Mouse (Mus musculus): ENCODE results near the gene Map7d1. TPM values are rescaled to one million over a fixed set of nuclear protein-coding genes. Genes with fewer than 3 reads are reported as not detected.
A peak's percentile ranks its signal among the peaks of the same experiment; 100 is the strongest.

Gene Map7d1
- polyA plus RNA-seq, 1 experiment from 2014 or later, result 7.2 TPM

GRCm38 (mm10) chr4:126204016-126204415, 52.1 kb downstream of the Map7d1 start:
- Histone ChIP-seq H3K4me3 (ENCODE audit: low read depth, low read length) (no peak overlapping the region), H3K4me1 (ENCODE audit: insufficient read depth) (peaks cover 40% of the 10 kb centered on the region), H3K36me3 (replicated peaks; ENCODE audit: insufficient read depth, low read length) (no peaks in the 10 kb centered on the region), H3K9me3 (ENCODE audit: low read length) (no peaks in the 10 kb centered on the region), H3K9ac (replicated peaks) (no peak overlapping the region), H3K27me3 (ENCODE audit: insufficient read depth, low read length) (no peaks in the 10 kb centered on the region), H3K4me2 (ENCODE audit: low read depth, low read length) (peak overlapping the region; percentile 42; the same call in 1 of the 2 replicates), H3K27ac (ENCODE audit: low read depth) (peak overlapping the region; percentile 97)
- ATAC-seq, result no peak
- TF ChIP-seq CTCF (IDR thresholded peaks at IDR 0.05; ENCODE audit: low read depth) (no peak), EP300 (IDR thresholded peaks at IDR 0.05; ENCODE audit: low read depth) (no peak)
- DNase-seq, result no peak
- WGBS (ENCODE audit: insufficient replicate concordance), result 87% methylated on average over 8 of the region's 8 CpGs

- Histone ChIP-seq H3K9me3 (ENCODE audit: low read length) (no peaks in the 10 kb centered on the region), H3K9ac (replicated peaks) (peak overlapping the region; percentile 61), H3K4me3 (ENCODE audit: low read depth, low read length) (peak overlapping the region; percentile 76), H3K27me3 (ENCODE audit: insufficient read depth, low read length) (no peaks in the 10 kb centered on the region), H3K4me2 (ENCODE audit: low read depth, low read length) (peak overlapping the region; percentile 70), H3K4me1 (ENCODE audit: insufficient read depth) (peaks cover 46% of the 10 kb centered on the region), H3K36me3 (replicated peaks; ENCODE audit: insufficient read depth, low read length) (0 out of 2 replicates have a peak, but pooled peaks cover 3% of the 10 kb centered on the region), H3K27ac (ENCODE audit: low read depth) (peak overlapping the region; percentile 97)
- WGBS (ENCODE audit: insufficient replicate concordance), result 76% methylated on average over 10 of the region's 10 CpGs
- DNase-seq, result no peak
- no peak for ATAC-seq
- no peak for TF ChIP-seq CTCF (IDR thresholded peaks at IDR 0.05; ENCODE audit: low read depth)
- TF ChIP-seq EP300 (IDR thresholded peaks at IDR 0.05; ENCODE audit: low read depth), result no peak
Observed at GRCm38 (mm10) chr4:126203336-126203895, 52.7 kb downstream of the Map7d1 start.

DNA sequence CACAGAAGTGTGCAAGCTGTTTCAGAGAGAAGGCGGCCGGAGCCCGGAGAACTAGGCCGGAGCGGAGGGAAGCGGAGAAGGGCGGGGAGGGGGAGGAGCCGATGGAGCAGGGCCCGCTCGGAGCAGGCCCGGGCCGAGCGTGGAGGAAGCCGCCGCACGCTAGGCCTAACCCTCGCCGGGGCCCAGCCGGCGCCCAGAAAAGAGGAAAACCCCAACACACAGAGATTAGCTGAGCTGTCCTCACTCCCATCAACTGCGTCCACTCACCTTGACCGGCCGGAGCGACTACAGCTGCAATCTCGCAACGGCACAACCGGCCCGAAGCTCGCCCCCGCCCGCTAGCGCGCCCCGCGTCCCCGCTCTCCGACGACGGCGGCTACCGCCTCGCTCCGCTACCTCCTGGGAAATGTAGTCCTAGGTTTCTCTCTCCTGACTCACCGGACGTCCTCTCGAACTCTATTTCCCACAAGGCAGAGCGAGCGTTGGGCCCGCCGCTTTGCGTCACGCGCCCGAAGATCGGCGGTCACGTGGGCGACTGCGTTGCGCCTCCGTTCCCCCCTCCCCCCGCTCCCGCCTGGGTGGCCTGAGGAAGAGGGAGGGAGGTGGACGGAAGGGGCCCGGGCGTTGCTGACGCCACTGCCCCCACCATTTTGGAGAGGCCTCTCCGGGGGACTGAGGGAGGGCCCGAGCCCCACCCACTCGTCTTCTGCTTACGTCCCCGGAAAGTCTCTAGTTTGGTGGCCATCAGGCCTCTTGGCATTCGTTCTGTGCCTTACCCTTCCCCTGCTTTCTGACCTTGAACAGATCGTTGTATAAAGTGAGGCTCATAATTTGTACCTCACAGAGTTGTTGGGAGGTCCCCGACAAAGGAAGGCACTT, 53.6 kb downstream of the Map7d1 start, which contains the start of gene Thrap3:
Gene Thrap3, minus strand, starts transcription at position 458 of the 879 bp plus-strand sequence.
- H3K4me1 ChIP-seq (ENCODE audit: insufficient read depth), result peaks cover 53% of the 10 kb centered on the region
- under 1% methylated on average over 72 of the region's 75 CpGs for WGBS (ENCODE audit: insufficient replicate concordance)
- H3K36me3 ChIP-seq (replicated peaks; ENCODE audit: insufficient read depth, low read length), result 0 out of 2 replicates have a peak, but pooled peaks cover 4% of the 10 kb centered on the region

DNA sequence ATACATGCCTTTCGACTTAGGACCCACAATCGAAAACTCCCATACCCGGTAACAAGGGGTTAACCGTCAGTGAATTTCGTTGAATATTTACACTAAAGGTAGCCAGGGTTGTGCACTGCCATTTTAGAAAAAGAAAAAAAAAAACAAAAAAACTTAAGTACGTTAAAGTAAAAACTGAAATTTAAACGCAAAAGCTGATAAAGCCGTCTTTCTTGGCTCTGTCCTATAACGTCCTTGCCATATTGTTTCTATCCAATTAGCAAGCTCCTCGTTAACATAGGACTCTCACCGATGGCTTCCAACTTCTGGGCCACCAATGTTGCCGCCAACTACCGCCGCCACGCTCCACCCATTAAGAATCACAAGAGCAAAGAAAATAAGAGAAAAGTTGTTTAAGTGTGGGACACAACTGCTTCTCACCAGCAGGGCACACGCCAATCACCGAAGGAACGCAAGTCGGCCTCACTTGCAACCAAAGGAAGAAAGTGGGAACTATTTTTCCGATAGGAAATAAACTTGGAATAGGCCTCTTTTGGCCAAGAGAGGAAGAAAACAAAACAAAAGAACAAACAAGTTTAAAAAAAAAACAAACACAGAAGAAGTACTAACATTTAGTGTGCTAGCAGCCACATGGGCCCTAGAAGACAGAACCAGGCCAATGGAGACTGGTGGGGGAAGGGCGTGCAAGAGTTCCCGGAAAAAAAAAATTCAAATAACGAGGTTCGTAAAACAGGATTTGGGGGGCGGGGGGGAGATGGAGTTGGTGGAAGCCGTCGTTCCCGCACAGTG, 54.4 kb downstream of the Map7d1 start:
- Histone ChIP-seq H3K4me3 (ENCODE audit: low read depth, low read length) (peak overlapping the region; percentile 76), H3K36me3 (replicated peaks; ENCODE audit: insufficient read depth, low read length) (0 out of 2 replicates have a peak, but pooled peaks cover 4% of the 10 kb centered on the region), H3K27me3 (ENCODE audit: insufficient read depth, low read length) (no peaks in the 10 kb centered on the region), H3K4me2 (ENCODE audit: low read depth, low read length) (peak overlapping the region; percentile 82), H3K4me1 (ENCODE audit: insufficient read depth) (peaks cover 57% of the 10 kb centered on the region), H3K9me3 (ENCODE audit: low read length) (no peaks in the 10 kb centered on the region), H3K9ac (replicated peaks) (peak overlapping the region; percentile 77), H3K27ac (ENCODE audit: low read depth) (peak overlapping the region; percentile 97)
- under 1% methylated on average over 28 of the region's 28 CpGs for WGBS (ENCODE audit: insufficient replicate concordance)
- DNase-seq (peak; percentile 66), ATAC-seq (peak; percentile 4)
- peak; percentile 49 for TF ChIP-seq CTCF (IDR thresholded peaks at IDR 0.05; ENCODE audit: low read depth)
- no peak for TF ChIP-seq EP300 (IDR thresholded peaks at IDR 0.05; ENCODE audit: low read depth)

More for the DNA sequence above, 53.6 kb downstream of the Map7d1 start, which contains the start of gene Thrap3:
- TF ChIP-seq CTCF (IDR thresholded peaks at IDR 0.05; ENCODE audit: low read depth), result no peak
- TF ChIP-seq EP300 (IDR thresholded peaks at IDR 0.05; ENCODE audit: low read depth), result peak; percentile 35; the same call in 1 of the 2 replicates
- no peaks in the 10 kb centered on the region for H3K9me3 ChIP-seq (ENCODE audit: low read length)
- peak within 1 kb of the TSS; percentile 82 for H3K4me2 ChIP-seq (ENCODE audit: low read depth, low read length)
- H3K27ac ChIP-seq (ENCODE audit: low read depth), result peak within 1 kb of the TSS; percentile 97
- ATAC-seq, result peak; percentile 96
- peak within 1 kb of the TSS; percentile 77 for H3K9ac ChIP-seq (replicated peaks)
- peak within 1 kb of the TSS; percentile 76 for H3K4me3 ChIP-seq (ENCODE audit: low read depth, low read length)
- peak; percentile 98 for DNase-seq
- H3K27me3 ChIP-seq (ENCODE audit: insufficient read depth, low read length), result no peaks in the 10 kb centered on the region

DNA sequence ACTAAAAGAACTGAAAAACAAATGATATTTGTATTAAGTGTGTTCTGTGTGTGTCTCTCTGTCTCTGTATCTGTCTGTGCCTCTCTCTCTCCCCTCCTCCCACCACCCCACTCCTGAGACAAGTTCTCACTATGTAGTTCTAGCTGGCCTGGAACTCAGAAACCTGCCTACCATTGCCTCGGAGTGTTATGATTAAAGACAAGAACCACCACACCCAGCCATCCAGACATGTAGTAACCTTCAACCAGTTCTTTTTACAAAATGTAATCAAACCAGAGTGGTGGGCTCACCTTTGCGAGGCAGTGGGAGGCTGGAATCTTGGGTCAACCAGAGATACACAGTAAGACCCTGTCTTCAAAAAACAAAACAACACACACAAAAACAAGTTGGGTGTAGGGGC, 55.5 kb downstream of the Map7d1 start:
- Histone ChIP-seq H3K4me2 (ENCODE audit: low read depth, low read length) (peak overlapping the region; percentile 82), H3K9ac (replicated peaks) (peak overlapping the region; percentile 77), H3K27ac (ENCODE audit: low read depth) (peak overlapping the region; percentile 97), H3K4me1 (ENCODE audit: insufficient read depth) (peaks cover 57% of the 10 kb centered on the region), H3K36me3 (replicated peaks; ENCODE audit: insufficient read depth, low read length) (0 out of 2 replicates have a peak, but pooled peaks cover 4% of the 10 kb centered on the region), H3K27me3 (ENCODE audit: insufficient read depth, low read length) (no peaks in the 10 kb centered on the region), H3K4me3 (ENCODE audit: low read depth, low read length) (peak overlapping the region; percentile 76), H3K9me3 (ENCODE audit: low read length) (no peaks in the 10 kb centered on the region)
- 23% methylated on average over 2 of the region's 2 CpGs for WGBS (ENCODE audit: insufficient replicate concordance)
- TF ChIP-seq EP300 (IDR thresholded peaks at IDR 0.05; ENCODE audit: low read depth), result no peak
- no peak for TF ChIP-seq CTCF (IDR thresholded peaks at IDR 0.05; ENCODE audit: low read depth)
- ATAC-seq (no peak), DNase-seq (no peak)
